Mouse (Mus musculus): ENCODE measurements around the gene Efna5. TPM values are rescaled to one million over a fixed set of nuclear protein-coding genes. Genes with fewer than 3 reads are reported as not detected.

The Efna5 gene
- polyA plus RNA-seq, 1 experiment from 2014 or later, result 24.5 TPM

DNA sequence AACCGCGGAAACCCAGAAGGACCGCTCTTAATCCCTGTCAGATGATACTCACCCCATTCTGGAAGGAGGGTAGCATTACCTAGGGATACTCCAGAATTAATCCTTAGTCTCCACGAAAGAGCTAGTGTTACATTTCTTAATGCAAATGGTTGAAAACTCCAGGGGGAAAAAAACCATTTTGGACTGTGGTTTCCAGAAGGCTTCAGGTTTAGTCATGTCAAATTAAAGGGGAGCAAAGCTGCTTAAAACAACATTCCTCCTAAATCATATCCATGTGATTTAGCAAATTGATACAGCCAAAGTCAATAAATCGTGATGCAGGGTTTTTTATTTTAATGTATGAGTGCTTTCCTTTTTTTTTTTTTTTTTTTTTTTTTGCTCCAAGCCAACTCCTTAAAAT is 35.5 kb downstream of the Efna5 start:
- no peak overlapping the region for H3K9ac ChIP-seq (ENCODE audit: low read depth, low read length)
- no peaks in the 10 kb centered on the region for H3K36me3 ChIP-seq (ENCODE audit: control insufficient read depth, insufficient read depth, low read length)
- no peaks in the 10 kb centered on the region for H3K9me3 ChIP-seq (replicated peaks; ENCODE audit: control insufficient read depth, low read length)
- no peak overlapping the region for H3K27ac ChIP-seq (ENCODE audit: low read depth, low read length)
- no peaks in the 10 kb centered on the region for H3K4me1 ChIP-seq (ENCODE audit: control insufficient read depth, insufficient read depth, low read length)
- 57% methylated on average over 5 of the region's 5 CpGs for WGBS (ENCODE audit: insufficient replicate concordance)
- H3K4me3 ChIP-seq (ENCODE audit: low read depth, low read length), result no peak overlapping the region
- no peaks in the 10 kb centered on the region for H3K27me3 ChIP-seq (ENCODE audit: control insufficient read depth, insufficient read depth, low read length)
- no peak for ATAC-seq (replicated peaks; ENCODE audit: insufficient number of reproducible peaks, low FRiP score, low TSS enrichment)
- no peak overlapping the region for H3K4me2 ChIP-seq

DNA sequence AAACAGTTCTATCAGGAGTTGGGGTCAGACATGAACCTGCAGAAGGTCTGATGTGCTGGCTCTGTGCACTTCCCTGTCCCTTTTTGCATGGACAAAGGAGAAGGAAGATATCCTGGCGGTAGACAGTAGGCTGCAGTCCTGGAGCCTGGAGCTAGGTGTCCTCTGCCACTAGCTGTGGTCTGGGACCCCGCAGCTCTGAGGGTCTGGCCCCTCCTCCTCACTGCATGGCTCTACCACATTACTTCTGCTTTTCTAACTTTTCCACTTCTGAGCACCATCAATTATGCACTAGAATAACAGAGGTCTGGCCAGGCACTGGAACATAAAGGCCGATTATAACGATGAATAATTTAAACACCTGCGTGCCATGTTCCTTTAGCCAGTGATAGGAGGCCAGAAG is 36.8 kb downstream of the Efna5 start:
- H3K4me1 ChIP-seq (ENCODE audit: control insufficient read depth, insufficient read depth, low read length), result no peaks in the 10 kb centered on the region
- no peak overlapping the region for H3K27ac ChIP-seq (ENCODE audit: low read depth, low read length)
- ATAC-seq (replicated peaks; ENCODE audit: insufficient number of reproducible peaks, low FRiP score, low TSS enrichment), result no peak
- no peak overlapping the region for H3K4me2 ChIP-seq
- H3K9ac ChIP-seq (ENCODE audit: low read depth, low read length), result no peak overlapping the region
- H3K4me3 ChIP-seq (ENCODE audit: low read depth, low read length), result no peak overlapping the region
- no peaks in the 10 kb centered on the region for H3K27me3 ChIP-seq (ENCODE audit: control insufficient read depth, insufficient read depth, low read length)
- no peaks in the 10 kb centered on the region for H3K36me3 ChIP-seq (ENCODE audit: control insufficient read depth, insufficient read depth, low read length)
- no peaks in the 10 kb centered on the region for H3K9me3 ChIP-seq (replicated peaks; ENCODE audit: control insufficient read depth, low read length)
- WGBS (ENCODE audit: insufficient replicate concordance), result 70% methylated on average over 5 of the region's 5 CpGs

- H3K27me3 ChIP-seq (ENCODE audit: control insufficient read depth, insufficient read depth, low read length), result no peaks in the 10 kb centered on the region
- H3K4me3 ChIP-seq (ENCODE audit: low read depth, low read length), result no peak overlapping the region
- no peaks in the 10 kb centered on the region for H3K4me1 ChIP-seq (ENCODE audit: control insufficient read depth, insufficient read depth, low read length)
- no peaks in the 10 kb centered on the region; the same call in 1 of the 2 replicates for H3K36me3 ChIP-seq (ENCODE audit: control insufficient read depth, insufficient read depth, low read length)
- WGBS (ENCODE audit: insufficient replicate concordance), result 74% methylated on average over 7 of the region's 7 CpGs
- no peak for ATAC-seq (replicated peaks; ENCODE audit: insufficient number of reproducible peaks, low FRiP score, low TSS enrichment)
- no peak overlapping the region for H3K27ac ChIP-seq (ENCODE audit: low read depth, low read length)
- H3K9me3 ChIP-seq (replicated peaks; ENCODE audit: control insufficient read depth, low read length), result no peaks in the 10 kb centered on the region
- H3K9ac ChIP-seq (ENCODE audit: low read depth, low read length), result no peak overlapping the region
- H3K4me2 ChIP-seq, result no peak overlapping the region
These were observed 43.8 kb downstream of the Efna5 start for GRCm38 (mm10) chr17:62837336-62837735.

- no peak overlapping the region for H3K4me2 ChIP-seq
- H3K36me3 ChIP-seq (ENCODE audit: control insufficient read depth, insufficient read depth, low read length), result no peaks in the 10 kb centered on the region; the same call in 1 of the 2 replicates
- H3K27ac ChIP-seq (ENCODE audit: low read depth, low read length), result no peak overlapping the region
- no peaks in the 10 kb centered on the region for H3K4me1 ChIP-seq (ENCODE audit: control insufficient read depth, insufficient read depth, low read length)
- no peak overlapping the region for H3K4me3 ChIP-seq (ENCODE audit: low read depth, low read length)
- H3K27me3 ChIP-seq (ENCODE audit: control insufficient read depth, insufficient read depth, low read length), result no peaks in the 10 kb centered on the region
- no peak overlapping the region for H3K9ac ChIP-seq (ENCODE audit: low read depth, low read length)
- no peaks in the 10 kb centered on the region for H3K9me3 ChIP-seq (replicated peaks; ENCODE audit: control insufficient read depth, low read length)
- no peak for ATAC-seq (replicated peaks; ENCODE audit: insufficient number of reproducible peaks, low FRiP score, low TSS enrichment)
- WGBS (ENCODE audit: insufficient replicate concordance), result 82% methylated on average over 6 of the region's 6 CpGs
These were observed 44.5 kb downstream of the Efna5 start for GRCm38 (mm10) chr17:62836598-62837106.

DNA sequence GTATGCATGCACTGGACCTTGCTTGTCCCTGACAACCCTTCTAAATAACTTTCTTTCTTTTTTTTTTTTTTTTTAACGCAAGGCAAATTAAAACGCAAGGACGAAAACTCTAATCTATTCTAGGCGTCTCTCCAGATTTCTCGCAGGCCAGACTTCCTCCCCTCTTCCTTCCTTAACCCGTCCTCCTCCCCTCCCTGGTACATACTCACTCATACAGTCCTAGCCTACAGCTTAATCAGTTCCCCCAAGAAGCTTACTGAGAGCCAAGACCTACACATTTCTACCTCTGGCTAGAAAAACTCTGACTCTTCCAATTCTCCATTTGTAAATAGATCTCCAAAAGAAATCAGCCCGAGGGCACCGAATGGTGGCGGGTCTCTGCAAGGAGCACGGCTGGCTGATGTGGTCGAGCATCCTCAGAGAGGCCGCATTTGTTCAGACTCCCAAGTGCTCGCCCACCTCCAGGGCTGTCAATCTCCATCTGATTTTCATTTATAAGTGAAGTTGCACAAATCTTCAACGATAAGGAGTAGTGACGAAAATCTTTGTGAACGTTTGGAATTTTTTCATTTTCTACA is 48.5 kb downstream of the Efna5 start:
- Histone ChIP-seq H3K4me3 (ENCODE audit: low read depth, low read length) (no peak overlapping the region), H3K27ac (ENCODE audit: low read depth, low read length) (no peak overlapping the region), H3K36me3 (ENCODE audit: control insufficient read depth, insufficient read depth, low read length) (no peaks in the 10 kb centered on the region; the same call in 1 of the 2 replicates), H3K27me3 (ENCODE audit: control insufficient read depth, insufficient read depth, low read length) (no peaks in the 10 kb centered on the region), H3K9me3 (replicated peaks; ENCODE audit: control insufficient read depth, low read length) (no peaks in the 10 kb centered on the region), H3K4me2 (no peak overlapping the region), H3K9ac (ENCODE audit: low read depth, low read length) (no peak overlapping the region), H3K4me1 (ENCODE audit: control insufficient read depth, insufficient read depth, low read length) (no peaks in the 10 kb centered on the region)
- ATAC-seq (replicated peaks; ENCODE audit: insufficient number of reproducible peaks, low FRiP score, low TSS enrichment), result no peak
- WGBS (ENCODE audit: insufficient replicate concordance), result 69% methylated on average over 16 of the region's 16 CpGs

DNA sequence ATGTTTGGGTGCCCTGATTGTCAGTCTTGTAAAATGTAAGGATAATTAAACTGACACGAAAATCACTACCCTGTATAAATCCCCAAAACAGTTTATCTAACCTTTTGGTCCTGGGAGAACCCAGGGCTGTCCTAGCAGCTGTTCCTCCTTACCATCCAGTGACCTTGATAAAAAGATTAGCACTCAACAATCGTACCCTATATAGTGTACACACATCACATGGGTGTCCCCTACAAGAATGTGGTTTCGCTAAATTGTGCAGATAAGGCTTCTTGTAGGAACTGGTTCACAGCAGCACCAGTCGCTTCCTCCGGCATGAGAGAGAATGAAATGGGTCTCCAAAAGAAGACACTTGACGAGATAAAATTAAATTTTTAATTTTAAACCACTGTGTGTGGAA is 53.6 kb downstream of the Efna5 start:
- Histone ChIP-seq H3K36me3 (ENCODE audit: control insufficient read depth, insufficient read depth, low read length) (no peaks in the 10 kb centered on the region), H3K4me1 (ENCODE audit: control insufficient read depth, insufficient read depth, low read length) (no peaks in the 10 kb centered on the region), H3K9me3 (replicated peaks; ENCODE audit: control insufficient read depth, low read length) (no peaks in the 10 kb centered on the region), H3K9ac (ENCODE audit: low read depth, low read length) (no peak overlapping the region), H3K4me3 (ENCODE audit: low read depth, low read length) (no peak overlapping the region), H3K27ac (ENCODE audit: low read depth, low read length) (no peak overlapping the region), H3K27me3 (ENCODE audit: control insufficient read depth, insufficient read depth, low read length) (no peaks in the 10 kb centered on the region), H3K4me2 (no peak overlapping the region)
- WGBS (ENCODE audit: insufficient replicate concordance), result 58% methylated on average over 6 of the region's 6 CpGs
- no peak for ATAC-seq (replicated peaks; ENCODE audit: insufficient number of reproducible peaks, low FRiP score, low TSS enrichment)

DNA sequence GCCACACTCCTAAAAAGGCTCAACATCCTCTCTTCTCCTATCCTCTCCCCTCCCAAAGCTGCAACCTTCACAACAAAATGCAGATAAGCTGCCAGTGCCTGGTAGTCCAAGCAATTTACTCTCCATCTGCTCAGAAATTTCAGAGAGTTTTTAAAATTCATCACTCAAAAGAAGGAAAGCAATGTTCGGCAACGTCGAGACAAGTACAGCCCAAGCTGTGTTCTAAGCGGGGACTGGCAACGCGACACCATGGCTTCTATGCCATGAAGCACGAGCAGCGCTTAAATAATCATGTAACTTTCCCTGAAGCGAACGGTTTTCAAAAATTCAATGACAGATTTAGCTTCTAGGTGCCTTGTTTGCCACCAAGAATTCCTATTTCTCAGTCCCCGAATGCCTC is 59.9 kb downstream of the Efna5 start:
- ATAC-seq (replicated peaks; ENCODE audit: insufficient number of reproducible peaks, low FRiP score, low TSS enrichment), result no peak
- H3K4me1 ChIP-seq (ENCODE audit: control insufficient read depth, insufficient read depth, low read length), result peaks cover 16% of the 10 kb centered on the region; the same call in 1 of the 2 replicates
- H3K36me3 ChIP-seq (ENCODE audit: control insufficient read depth, insufficient read depth, low read length), result no peaks in the 10 kb centered on the region
- 86% methylated on average over 11 of the region's 11 CpGs for WGBS (ENCODE audit: insufficient replicate concordance)
- H3K9me3 ChIP-seq (replicated peaks; ENCODE audit: control insufficient read depth, low read length), result no peaks in the 10 kb centered on the region
- no peaks in the 10 kb centered on the region for H3K27me3 ChIP-seq (ENCODE audit: control insufficient read depth, insufficient read depth, low read length)
- H3K9ac ChIP-seq (ENCODE audit: low read depth, low read length), result no peak overlapping the region
- no peak overlapping the region for H3K4me3 ChIP-seq (ENCODE audit: low read depth, low read length)
- no peak overlapping the region for H3K27ac ChIP-seq (ENCODE audit: low read depth, low read length)
- H3K4me2 ChIP-seq, result no peak overlapping the region

GRCm38 (mm10) chr17:62819931-62820330 is 61.2 kb downstream of the Efna5 start:
- Histone ChIP-seq H3K4me1 (ENCODE audit: control insufficient read depth, insufficient read depth, low read length) (peaks cover 16% of the 10 kb centered on the region; the same call in 1 of the 2 replicates), H3K27ac (ENCODE audit: low read depth, low read length) (no peak overlapping the region), H3K27me3 (ENCODE audit: control insufficient read depth, insufficient read depth, low read length) (no peaks in the 10 kb centered on the region), H3K36me3 (ENCODE audit: control insufficient read depth, insufficient read depth, low read length) (no peaks in the 10 kb centered on the region), H3K4me2 (no peak overlapping the region), H3K9me3 (replicated peaks; ENCODE audit: control insufficient read depth, low read length) (no peaks in the 10 kb centered on the region), H3K9ac (ENCODE audit: low read depth, low read length) (no peak overlapping the region), H3K4me3 (ENCODE audit: low read depth, low read length) (no peak overlapping the region)
- 90% methylated on average over 5 of the region's 5 CpGs for WGBS (ENCODE audit: insufficient replicate concordance)
- ATAC-seq (replicated peaks; ENCODE audit: insufficient number of reproducible peaks, low FRiP score, low TSS enrichment), result no peak

GRCm38 (mm10) chr17:62818821-62819220 is 62.3 kb downstream of the Efna5 start:
- H3K4me2 ChIP-seq, result peak overlapping the region; percentile 34; the same call in 1 of the 2 replicates
- no peaks in the 10 kb centered on the region for H3K27me3 ChIP-seq (ENCODE audit: control insufficient read depth, insufficient read depth, low read length)
- H3K4me1 ChIP-seq (ENCODE audit: control insufficient read depth, insufficient read depth, low read length), result peaks cover 16% of the 10 kb centered on the region; the same call in 1 of the 2 replicates
- H3K9ac ChIP-seq (ENCODE audit: low read depth, low read length), result no peak overlapping the region
- no peaks in the 10 kb centered on the region for H3K9me3 ChIP-seq (replicated peaks; ENCODE audit: control insufficient read depth, low read length)
- 20% methylated on average over 8 of the region's 8 CpGs for WGBS (ENCODE audit: insufficient replicate concordance)
- no peaks in the 10 kb centered on the region for H3K36me3 ChIP-seq (ENCODE audit: control insufficient read depth, insufficient read depth, low read length)
- no peak for ATAC-seq (replicated peaks; ENCODE audit: insufficient number of reproducible peaks, low FRiP score, low TSS enrichment)
- peak overlapping the region; percentile 12; the same call in 1 of the 2 replicates for H3K27ac ChIP-seq (ENCODE audit: low read depth, low read length)
- H3K4me3 ChIP-seq (ENCODE audit: low read depth, low read length), result no peak overlapping the region

Data from heart, embryonic 11.5 days (tissue).